Mouse (Mus musculus): ENCODE data around the gene Mdfi. TPM values are rescaled to one million over a fixed set of nuclear protein-coding genes. Genes with fewer than 3 reads are reported as not detected.

Gene Mdfi
- polyA plus RNA-seq (2015; fragmentation: Nextera tagmentation; extraction: Ambion mirVana): 6.2 and 6.3 TPM in 2 replicates

DNA sequence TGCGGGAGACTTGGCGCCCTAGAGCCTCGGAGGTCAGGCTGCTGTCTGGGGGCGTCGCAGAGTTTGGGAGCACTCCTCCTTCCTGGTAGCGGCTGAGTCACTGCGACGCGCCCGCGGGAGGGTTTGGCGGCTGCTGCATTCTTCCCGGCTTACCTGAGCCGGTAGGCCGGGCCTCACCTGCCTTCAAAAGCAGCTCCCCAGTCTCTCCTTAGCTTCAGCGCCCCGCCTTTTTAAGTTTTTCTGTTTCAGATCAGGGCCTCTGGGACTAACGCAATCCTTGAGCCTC lies at the start of gene Mdfi:
Mdfi (minus strand) TSS at position 210 of the 286 bp plus-strand sequence.
- ATAC-seq (ENCODE audit: low FRiP score, low TSS enrichment) (peak; percentile 81), DNase-seq (ENCODE audit: low spot score) (peak; percentile 87)
- peak within 1 kb of the TSS; percentile 83 for H3K4me2 ChIP-seq (replicated peaks; ENCODE audit: low read depth)
- H3K36me3 ChIP-seq (ENCODE audit: control insufficient read depth, insufficient read depth, low read length): no peaks in the 10 kb centered on the region; the same call in 1 of the 2 replicates
- TF ChIP-seq EP300 (optimal IDR thresholded peaks at IDR 0.05) (no peak), CTCF (IDR thresholded peaks at IDR 0.05; ENCODE audit: low read depth) (no peak)
- H3K27me3 ChIP-seq (ENCODE audit: control insufficient read depth, insufficient read depth, low read length): no peaks in the 10 kb centered on the region
- no peaks in the 10 kb centered on the region for H3K4me1 ChIP-seq (replicated peaks; ENCODE audit: control insufficient read depth, insufficient read depth)
- H3K9ac ChIP-seq (ENCODE audit: low read length): peak within 1 kb of the TSS; percentile 74
- WGBS: 11% methylated on average over 17 of the region's 18 CpGs
- peak within 1 kb of the TSS; percentile 78 for H3K27ac ChIP-seq (replicated peaks)
- H3K4me3 ChIP-seq (ENCODE audit: low read depth, low read length): peak within 1 kb of the TSS; percentile 64
- H3K9me3 ChIP-seq (ENCODE audit: control insufficient read depth, low read length): no peaks in the 10 kb centered on the region

DNA sequence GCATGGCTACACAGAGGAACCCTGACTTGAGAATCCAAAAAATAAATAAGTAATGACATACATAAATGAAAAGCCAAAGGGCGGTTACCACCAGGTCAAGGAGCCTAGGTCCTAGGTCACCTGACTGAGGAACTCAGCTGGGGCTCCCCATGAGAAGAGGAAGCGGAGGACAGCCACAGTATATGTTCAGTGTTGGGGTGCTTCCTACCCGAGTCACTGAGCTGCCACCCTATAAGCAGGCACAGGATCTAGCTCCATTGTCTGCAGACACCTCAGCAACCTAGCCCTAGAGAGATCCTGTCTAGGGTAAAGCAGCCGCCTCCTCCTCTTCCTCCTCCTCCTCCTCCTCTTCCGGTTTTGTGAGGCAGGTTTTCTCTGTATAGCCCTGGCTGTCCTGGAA lies 48.6 kb upstream of the Mdfi start:
- Histone ChIP-seq H3K4me1 (replicated peaks; ENCODE audit: control insufficient read depth, insufficient read depth) (peaks cover 8% of the 10 kb centered on the region; the same call in 1 of the 2 replicates), H3K4me3 (ENCODE audit: low read depth, low read length) (no peak overlapping the region), H3K4me2 (replicated peaks; ENCODE audit: low read depth) (no peak overlapping the region), H3K27me3 (ENCODE audit: control insufficient read depth, insufficient read depth, low read length) (no peaks in the 10 kb centered on the region), H3K36me3 (ENCODE audit: control insufficient read depth, insufficient read depth, low read length) (peaks cover 6% of the 10 kb centered on the region; the same call in 1 of the 2 replicates), H3K27ac (replicated peaks) (no peak overlapping the region), H3K9ac (ENCODE audit: low read length) (no peak overlapping the region), H3K9me3 (ENCODE audit: control insufficient read depth, low read length) (no peaks in the 10 kb centered on the region)
- ATAC-seq (ENCODE audit: low FRiP score, low TSS enrichment) (no peak), DNase-seq (ENCODE audit: low spot score) (no peak)
- 82% methylated on average over 5 of the region's 5 CpGs for WGBS
- TF ChIP-seq CTCF (IDR thresholded peaks at IDR 0.05; ENCODE audit: low read depth) (no peak), EP300 (optimal IDR thresholded peaks at IDR 0.05) (no peak)

DNA sequence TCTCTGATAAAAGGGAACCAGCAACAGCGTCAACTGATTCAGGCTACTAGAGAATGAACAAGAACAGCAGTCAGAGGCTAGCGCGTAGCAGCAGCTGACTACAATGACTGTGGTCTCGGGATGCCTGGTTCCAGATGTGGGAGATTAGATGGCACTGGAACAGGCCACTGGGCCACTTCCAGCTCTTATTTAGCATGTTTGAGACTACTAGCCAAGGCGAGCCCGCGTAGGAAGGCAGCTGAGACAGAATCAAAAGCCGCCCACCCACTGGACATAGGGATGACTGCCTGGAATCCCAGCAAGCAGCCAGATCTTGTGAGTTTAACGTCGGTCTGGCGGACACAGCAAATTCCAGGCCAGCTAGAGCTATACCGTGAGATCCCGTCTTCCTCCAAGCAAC lies 46.8 kb upstream of the Mdfi start:
- WGBS: 65% methylated on average over 13 of the region's 13 CpGs
- ATAC-seq (ENCODE audit: low FRiP score, low TSS enrichment): no peak

DNA sequence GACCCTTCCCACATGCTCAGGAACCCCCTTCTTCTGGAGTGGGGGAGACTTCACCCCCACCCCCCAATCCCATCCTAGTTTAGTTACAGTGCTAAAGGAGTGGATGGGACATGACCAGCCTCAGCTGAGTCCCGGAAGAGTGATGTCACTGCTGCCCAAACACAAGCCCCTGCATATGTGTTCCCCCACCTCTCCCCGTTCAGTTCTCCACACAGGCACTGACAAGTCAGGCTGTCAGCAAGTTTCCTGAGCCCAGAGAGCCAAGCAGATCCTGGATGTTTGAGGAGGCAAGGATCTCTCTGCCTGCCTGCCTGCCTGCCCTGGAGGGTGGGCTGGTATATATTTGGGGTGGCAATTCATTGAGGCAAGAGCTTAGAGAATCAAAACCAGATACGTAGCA lies 44.7 kb upstream of the Mdfi start:
- Histone ChIP-seq H3K4me3 (ENCODE audit: low read depth, low read length) (no peak overlapping the region), H3K4me1 (replicated peaks; ENCODE audit: control insufficient read depth, insufficient read depth) (no peaks in the 10 kb centered on the region), H3K9ac (ENCODE audit: low read length) (no peak overlapping the region), H3K27me3 (ENCODE audit: control insufficient read depth, insufficient read depth, low read length) (no peaks in the 10 kb centered on the region), H3K4me2 (replicated peaks; ENCODE audit: low read depth) (no peak overlapping the region), H3K27ac (replicated peaks) (no peak overlapping the region), H3K9me3 (ENCODE audit: control insufficient read depth, low read length) (no peaks in the 10 kb centered on the region), H3K36me3 (ENCODE audit: control insufficient read depth, insufficient read depth, low read length) (peaks cover 12% of the 10 kb centered on the region; the same call in 1 of the 2 replicates)
- DNase-seq (ENCODE audit: low spot score): no peak
- 27% methylated on average over 3 of the region's 3 CpGs for WGBS
- ATAC-seq (ENCODE audit: low FRiP score, low TSS enrichment): no peak
- no peak for TF ChIP-seq CTCF (IDR thresholded peaks at IDR 0.05; ENCODE audit: low read depth)
- TF ChIP-seq EP300 (optimal IDR thresholded peaks at IDR 0.05): no peak

More for the DNA sequence above, 46.8 kb upstream of the Mdfi start:
- Histone ChIP-seq H3K9me3 (ENCODE audit: control insufficient read depth, low read length) (no peaks in the 10 kb centered on the region), H3K27me3 (ENCODE audit: control insufficient read depth, insufficient read depth, low read length) (no peaks in the 10 kb centered on the region), H3K4me3 (ENCODE audit: low read depth, low read length) (no peak overlapping the region), H3K4me2 (replicated peaks; ENCODE audit: low read depth) (no peak overlapping the region), H3K27ac (replicated peaks) (no peak overlapping the region), H3K9ac (ENCODE audit: low read length) (no peak overlapping the region), H3K4me1 (replicated peaks; ENCODE audit: control insufficient read depth, insufficient read depth) (no peaks in the 10 kb centered on the region), H3K36me3 (ENCODE audit: control insufficient read depth, insufficient read depth, low read length) (peaks cover 9% of the 10 kb centered on the region; the same call in 1 of the 2 replicates)
- TF ChIP-seq EP300 (optimal IDR thresholded peaks at IDR 0.05): no peak
- no peak for TF ChIP-seq CTCF (IDR thresholded peaks at IDR 0.05; ENCODE audit: low read depth)
- no peak for DNase-seq (ENCODE audit: low spot score)

DNA sequence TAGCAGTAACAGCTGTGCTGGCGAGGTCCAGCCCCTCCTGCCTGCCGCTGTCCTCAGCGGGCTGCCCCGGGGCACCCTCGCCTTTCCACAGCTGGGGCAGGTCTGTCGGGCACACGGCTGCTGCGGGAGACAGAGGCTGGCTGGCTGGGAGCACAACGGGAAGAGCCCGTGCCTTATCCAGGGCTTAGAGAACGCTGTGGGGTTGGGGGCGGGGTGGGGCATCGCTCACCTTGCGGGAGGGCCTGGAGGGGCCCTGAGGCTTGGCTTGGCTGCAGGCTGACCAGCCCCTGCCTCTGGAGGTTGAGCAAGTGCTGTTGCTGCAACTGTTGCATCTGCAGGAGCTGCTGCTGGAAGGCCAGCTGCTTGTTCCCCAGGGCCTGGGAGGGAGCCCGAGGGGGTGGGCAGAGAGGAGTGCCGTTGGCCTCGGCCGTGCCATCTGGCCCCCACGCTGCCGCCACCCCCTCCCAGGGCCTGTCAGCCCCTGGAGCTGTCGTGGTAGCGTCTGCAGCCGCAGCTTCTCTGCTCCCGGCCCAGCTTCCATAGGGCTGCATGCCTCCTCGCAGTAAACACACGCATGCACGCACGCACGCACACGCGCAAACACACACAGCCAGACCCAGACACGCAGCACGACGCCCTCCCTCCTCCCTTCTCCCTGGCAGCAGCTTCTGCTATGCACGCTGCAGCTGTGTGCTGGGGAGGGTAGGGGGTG lies 44.0 kb upstream of the Mdfi start:
- Histone ChIP-seq H3K9ac (ENCODE audit: low read length) (peak overlapping the region; percentile 35; the same call in 1 of the 2 replicates), H3K4me1 (replicated peaks; ENCODE audit: control insufficient read depth, insufficient read depth) (no peaks in the 10 kb centered on the region), H3K27me3 (ENCODE audit: control insufficient read depth, insufficient read depth, low read length) (no peaks in the 10 kb centered on the region), H3K27ac (replicated peaks) (no peak overlapping the region), H3K4me2 (replicated peaks; ENCODE audit: low read depth) (peak overlapping the region; percentile 34), H3K9me3 (ENCODE audit: control insufficient read depth, low read length) (no peaks in the 10 kb centered on the region), H3K36me3 (ENCODE audit: control insufficient read depth, insufficient read depth, low read length) (peaks cover 12% of the 10 kb centered on the region; the same call in 1 of the 2 replicates), H3K4me3 (ENCODE audit: low read depth, low read length) (peak overlapping the region; percentile 1; the same call in 1 of the 2 replicates)
- whole genome bisulfite sequencing: 40% methylated on average over 30 of the region's 35 CpGs
- DNase-seq (ENCODE audit: low spot score) (no peak), ATAC-seq (ENCODE audit: low FRiP score, low TSS enrichment) (0 out of 2 replicates have a peak, but pooled peaks have one; percentile 24)
- TF ChIP-seq CTCF (IDR thresholded peaks at IDR 0.05; ENCODE audit: low read depth) (no peak), EP300 (optimal IDR thresholded peaks at IDR 0.05) (no peak)

DNA sequence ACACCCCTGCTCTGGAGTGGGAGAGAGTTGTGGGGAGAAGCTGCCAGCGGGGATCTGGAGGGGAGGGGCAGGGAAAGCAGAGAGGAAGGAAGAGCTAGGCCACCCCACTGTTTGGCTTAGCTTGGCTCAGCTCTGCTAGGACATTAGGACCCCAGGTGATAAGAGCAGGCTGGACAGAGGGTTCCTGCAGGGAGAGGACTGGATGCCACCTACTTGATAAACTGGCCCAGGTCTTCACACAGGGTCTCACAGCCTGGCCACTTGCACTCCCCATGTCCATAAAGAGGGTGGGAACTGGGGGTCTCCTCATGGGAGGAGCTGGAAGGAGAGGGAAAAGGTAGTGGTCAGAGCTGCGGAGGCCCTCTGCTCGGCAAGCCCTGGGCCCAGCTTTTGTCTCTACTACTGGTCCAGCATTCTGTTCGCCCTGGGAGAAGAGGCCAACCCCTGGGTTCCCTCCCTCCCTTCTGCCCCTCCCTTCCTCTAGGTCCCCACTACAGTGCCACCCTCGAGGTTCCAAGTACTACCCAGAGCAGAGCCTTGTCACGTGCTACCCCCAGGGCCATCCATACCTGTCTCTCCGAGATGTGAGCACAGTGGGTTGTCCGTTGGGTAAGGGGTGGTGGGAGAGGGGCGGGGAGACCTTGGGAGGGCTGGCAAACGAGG lies 43.4 kb upstream of the Mdfi start:
- Histone ChIP-seq H3K4me1 (replicated peaks; ENCODE audit: control insufficient read depth, insufficient read depth) (no peaks in the 10 kb centered on the region), H3K4me2 (replicated peaks; ENCODE audit: low read depth) (no peak overlapping the region)
- ATAC-seq (ENCODE audit: low FRiP score, low TSS enrichment): no peak

More for the DNA sequence above, 43.4 kb upstream of the Mdfi start:
- H3K4me3 ChIP-seq (ENCODE audit: low read depth, low read length): no peak overlapping the region
- H3K27me3 ChIP-seq (ENCODE audit: control insufficient read depth, insufficient read depth, low read length): no peaks in the 10 kb centered on the region
- H3K27ac ChIP-seq (replicated peaks): no peak overlapping the region
- no peaks in the 10 kb centered on the region for H3K9me3 ChIP-seq (ENCODE audit: control insufficient read depth, low read length)
- H3K36me3 ChIP-seq (ENCODE audit: control insufficient read depth, insufficient read depth, low read length): peaks cover 12% of the 10 kb centered on the region; the same call in 1 of the 2 replicates
- no peak overlapping the region for H3K9ac ChIP-seq (ENCODE audit: low read length)
- WGBS: 69% methylated on average over 10 of the region's 10 CpGs
- DNase-seq (ENCODE audit: low spot score): no peak
- no peak for TF ChIP-seq EP300 (optimal IDR thresholded peaks at IDR 0.05)
- no peak for TF ChIP-seq CTCF (IDR thresholded peaks at IDR 0.05; ENCODE audit: low read depth)

All from stomach, postnatal 0 days (tissue).